Mouse (Mus musculus) E14TG2a.4 (cell line): Measurements from ENCODE around the gene Prr15l.
A peak's percentile ranks its signal among the peaks of the same experiment; 100 is the strongest.

Experiments
- H3K27me3 ChIP-seq: 2 replicates; pipeline ENCODE4 v1.6.1; 2014; ENCODE audit warnings: low read length, control low read depth; ENCODE audit not compliant: insufficient read depth
- H3K36me3 ChIP-seq: 2 replicates; pipeline ENCODE4 v1.6.1; 2014; ENCODE audit warnings: low read length, control low read depth; ENCODE audit not compliant: insufficient read depth
- H3K4me1 ChIP-seq: replicated peaks from 2 replicates; pipeline ENCODE4 v1.6.1; 2014; ENCODE audit warnings: low read depth, low read length, control low read depth
- H3K4me3 ChIP-seq: replicated peaks from 2 replicates; pipeline ENCODE4 v1.5.1; 2014; ENCODE audit warnings: mild to moderate bottlenecking, low read length
- H3K9me3 ChIP-seq: 2 replicates; pipeline ENCODE4 v1.6.1; 2014; ENCODE audit warnings: low read length, control low read depth
- CTCF ChIP-seq: conservative IDR thresholded peaks from 2 replicates; pipeline ENCODE4 v1.5.1; 2014; ENCODE audit warnings: low read length
- NANOG ChIP-seq: IDR thresholded peaks from 2 replicates; pipeline ENCODE4 v1.6.1; 2014; ENCODE audit warnings: borderline replicate concordance, low read length, mixed read lengths
- POU5F1 ChIP-seq: IDR thresholded peaks from 2 replicates; pipeline ENCODE4 v1.6.1; 2014; ENCODE audit warnings: low read length, borderline replicate concordance

The Prr15l gene

GRCm38 (mm10) chr11:96928088-96928487 lies at the start of gene Prr15l:
TSS of gene Prr15l (plus strand) at chr11:96928104.
- peaks cover 15% of the 10 kb centered on the region for H3K27me3 ChIP-seq
- no peaks in the 10 kb centered on the region for H3K36me3 ChIP-seq
- TF ChIP-seq NANOG (no peak), CTCF (no peak), POU5F1 (no peak)
- peaks cover 58% of the 10 kb centered on the region for H3K4me1 ChIP-seq
- H3K4me3 ChIP-seq: peak within 1 kb of the TSS; percentile 67
- H3K9me3 ChIP-seq: no peaks in the 10 kb centered on the region

GRCm38 (mm10) chr11:96878715-96879114 lies 49.2 kb upstream of the Prr15l start:
- TF ChIP-seq CTCF (no peak), NANOG (no peak), POU5F1 (no peak)
- H3K9me3 ChIP-seq: 0 out of 2 replicates have a peak, but pooled peaks cover 5% of the 10 kb centered on the region
- no peak overlapping the region for H3K4me3 ChIP-seq
- peaks cover 62% of the 10 kb centered on the region for H3K27me3 ChIP-seq
- H3K4me1 ChIP-seq: peaks cover 39% of the 10 kb centered on the region
- no peaks in the 10 kb centered on the region for H3K36me3 ChIP-seq

- no peak overlapping the region for H3K4me3 ChIP-seq
- H3K27me3 ChIP-seq: peaks cover 56% of the 10 kb centered on the region
- peaks cover 38% of the 10 kb centered on the region for H3K4me1 ChIP-seq
- H3K36me3 ChIP-seq: no peaks in the 10 kb centered on the region
- H3K9me3 ChIP-seq: peaks cover 8% of the 10 kb centered on the region; the same call in 1 of the 2 replicates
- TF ChIP-seq POU5F1 (no peak), NANOG (no peak), CTCF (no peak)
These were observed 48.5 kb upstream of the Prr15l start for GRCm38 (mm10) chr11:96879359-96879758.

GRCm38 (mm10) chr11:96880296-96880695 lies 47.6 kb upstream of the Prr15l start:
- TF ChIP-seq NANOG: no peak
- no peak for TF ChIP-seq POU5F1
- TF ChIP-seq CTCF: no peak
- H3K36me3 ChIP-seq: no peaks in the 10 kb centered on the region
- H3K9me3 ChIP-seq: peaks cover 8% of the 10 kb centered on the region; the same call in 1 of the 2 replicates
- peaks cover 31% of the 10 kb centered on the region for H3K4me1 ChIP-seq
- no peak overlapping the region for H3K4me3 ChIP-seq
- H3K27me3 ChIP-seq: peaks cover 47% of the 10 kb centered on the region

GRCm38 (mm10) chr11:96885901-96886340 lies 42.0 kb upstream of the Prr15l start:
- H3K36me3 ChIP-seq: no peaks in the 10 kb centered on the region
- no peaks in the 10 kb centered on the region for H3K27me3 ChIP-seq
- peaks cover 8% of the 10 kb centered on the region; the same call in 1 of the 2 replicates for H3K9me3 ChIP-seq
- TF ChIP-seq NANOG: no peak
- TF ChIP-seq CTCF: no peak
- no peak for TF ChIP-seq POU5F1
- no peak overlapping the region for H3K4me3 ChIP-seq
- H3K4me1 ChIP-seq: peaks cover 22% of the 10 kb centered on the region

- Histone ChIP-seq H3K4me1 (peaks cover 25% of the 10 kb centered on the region), H3K9me3 (peaks cover 8% of the 10 kb centered on the region; the same call in 1 of the 2 replicates), H3K27me3 (peaks cover 1% of the 10 kb centered on the region; the same call in 1 of the 2 replicates), H3K36me3 (no peaks in the 10 kb centered on the region), H3K4me3 (no peak overlapping the region)
- no peak for TF ChIP-seq NANOG
- TF ChIP-seq CTCF: no peak
- no peak for TF ChIP-seq POU5F1
These were observed 40.9 kb upstream of the Prr15l start for GRCm38 (mm10) chr11:96886942-96887546.

- peak overlapping the region; percentile 15; the same call in 1 of the 2 replicates for H3K4me3 ChIP-seq
- H3K4me1 ChIP-seq: peaks cover 35% of the 10 kb centered on the region
- H3K9me3 ChIP-seq: no peaks in the 10 kb centered on the region
- H3K27me3 ChIP-seq: peaks cover 11% of the 10 kb centered on the region; the same call in 1 of the 2 replicates
- TF ChIP-seq POU5F1 (no peak), NANOG (no peak), CTCF (no peak)
- H3K36me3 ChIP-seq: no peaks in the 10 kb centered on the region
These were observed 35.9 kb upstream of the Prr15l start for GRCm38 (mm10) chr11:96891784-96892527.

GRCm38 (mm10) chr11:96893203-96893842 lies 34.6 kb upstream of the Prr15l start:
- peaks cover 44% of the 10 kb centered on the region for H3K4me1 ChIP-seq
- TF ChIP-seq NANOG (no peak), CTCF (no peak), POU5F1 (no peak)
- no peak overlapping the region for H3K4me3 ChIP-seq
- peaks cover 11% of the 10 kb centered on the region; the same call in 1 of the 2 replicates for H3K27me3 ChIP-seq
- H3K9me3 ChIP-seq: no peaks in the 10 kb centered on the region
- no peaks in the 10 kb centered on the region for H3K36me3 ChIP-seq
